Mouse (Mus musculus) adrenal gland, postnatal 10 days (tissue): ENCODE results near the gene Gm10306. TPM values are rescaled to one million over a fixed set of nuclear protein-coding genes. Genes with fewer than 3 reads are reported as not detected.

Experiments
- DNase-seq: peaks from one replicate; pipeline ENCODE4 v3.0.0; 2021; ENCODE audit warnings: mixed read lengths
- long read RNA-seq, 2 experiments: library from polyadenylated mRNA; stranded (forward); transcript quantifications; one replicate each; pipeline ENCODE4 v2.0.0; 2021
- total RNA-seq, 2 experiments: library from RNA; stranded (reverse); gene quantifications; 2 replicates each; pipeline ENCODE4 v1.2.3; 2021

Gene Gm10306
- not detected for total RNA-seq
- long read RNA-seq, experiment 1 = 0 reads
- long read RNA-seq, experiment 2 = 0 reads

DNA sequence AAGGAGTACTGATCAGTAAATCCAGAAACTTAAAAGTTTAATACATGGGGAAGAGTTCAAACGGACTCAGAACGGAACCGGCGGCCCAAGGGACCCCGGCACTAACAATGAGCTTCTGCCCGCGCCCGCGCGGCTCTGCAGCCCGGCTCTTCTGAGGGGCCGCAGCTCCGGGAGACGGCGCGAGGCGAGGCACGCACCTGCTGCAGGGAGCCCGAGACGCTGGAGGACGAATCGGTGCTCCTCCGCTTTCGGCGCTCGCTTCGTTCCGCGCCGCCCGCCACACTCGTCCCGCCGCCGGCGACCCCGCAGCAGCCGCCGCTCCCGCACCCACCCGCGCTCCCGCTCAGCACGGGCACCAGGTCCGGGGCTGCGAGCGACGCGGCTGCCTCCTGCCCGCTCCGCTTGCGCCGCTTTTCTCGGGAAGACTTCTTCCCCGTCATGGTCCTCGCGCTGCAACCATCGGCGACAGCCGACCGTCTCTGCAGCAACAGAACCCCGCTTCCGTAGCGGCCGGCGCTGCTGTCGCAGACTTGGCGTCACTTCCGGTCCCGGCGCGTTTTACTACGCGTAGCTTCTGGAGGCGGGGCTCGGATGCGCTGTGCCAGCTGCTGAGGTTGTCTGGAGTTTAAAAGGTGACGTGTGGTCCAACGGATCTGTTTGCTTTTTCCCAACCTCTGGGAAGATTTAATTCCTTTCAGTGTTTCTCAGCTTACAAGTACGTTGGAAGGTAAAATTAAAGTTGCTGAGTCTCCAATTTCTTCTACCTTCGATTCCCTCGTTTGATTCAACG lies at the start of gene Gm10306, which contains the start of gene Caap1:
Gm10306 (plus strand) TSS at position 282 of the 790 bp plus-strand sequence.
Caap1 (minus strand) TSS at position 532 of the 790 bp plus-strand sequence.
- peak; percentile 98 for DNase-seq

DNA sequence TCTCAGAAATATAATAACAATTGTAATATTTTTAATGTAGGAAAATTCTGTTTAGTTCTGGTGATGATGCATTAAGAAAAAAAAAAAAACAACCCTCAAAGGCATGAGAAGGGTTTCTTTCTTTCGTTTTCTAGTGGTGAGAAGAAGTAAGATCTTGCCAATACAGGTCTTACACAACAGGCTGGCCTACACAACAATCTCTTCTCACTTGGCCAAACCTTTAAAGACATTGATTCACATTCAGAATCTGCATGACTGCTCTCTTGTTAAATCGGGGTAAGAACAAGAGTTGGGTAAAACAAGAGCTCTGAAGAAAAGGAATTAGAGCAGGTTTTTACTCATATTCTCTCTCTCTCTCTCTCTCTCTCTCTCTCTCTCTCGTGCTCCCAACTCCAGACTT lies 41.0 kb upstream of the Gm10306 start:
- DNase-seq = no peak

DNA sequence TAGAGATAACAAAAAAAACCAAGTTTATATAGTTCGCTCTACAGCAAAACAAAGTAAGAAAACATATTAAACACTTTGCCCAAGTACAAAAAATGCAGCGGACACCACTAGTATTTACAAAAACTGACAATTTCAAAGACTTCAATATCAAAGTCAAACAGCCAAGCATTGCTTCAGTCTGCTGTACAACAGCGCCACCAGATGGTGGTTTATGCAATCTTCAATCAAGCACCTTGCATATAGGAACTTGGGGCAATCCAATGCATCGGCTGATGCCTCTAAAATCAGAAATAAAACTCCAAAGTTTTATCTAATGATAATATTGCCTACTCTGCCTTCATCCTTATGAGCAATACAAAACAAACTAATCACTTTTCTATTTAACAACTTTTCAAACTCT lies 38.7 kb upstream of the Gm10306 start:
- DNase-seq = peak; percentile 79

DNA sequence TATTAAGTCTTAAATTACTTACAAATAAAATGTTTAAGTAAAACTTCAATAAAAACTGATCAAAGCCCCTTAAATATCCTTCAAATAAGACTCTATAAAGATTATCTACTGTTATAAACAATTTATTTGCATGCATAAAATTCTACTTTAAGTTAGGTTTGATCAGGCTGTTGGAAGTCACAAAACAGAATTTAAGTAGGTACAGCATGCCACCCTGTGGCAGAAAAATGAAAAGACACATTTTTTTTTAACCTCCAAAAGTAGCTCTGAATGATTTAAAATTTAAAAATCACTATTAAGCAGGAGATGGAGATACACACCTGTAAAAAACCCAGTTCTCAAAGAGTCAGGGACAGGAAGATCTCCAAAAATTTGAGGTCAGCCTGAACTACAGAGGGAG lies 33.0 kb upstream of the Gm10306 start:
- DNase-seq = no peak

DNA sequence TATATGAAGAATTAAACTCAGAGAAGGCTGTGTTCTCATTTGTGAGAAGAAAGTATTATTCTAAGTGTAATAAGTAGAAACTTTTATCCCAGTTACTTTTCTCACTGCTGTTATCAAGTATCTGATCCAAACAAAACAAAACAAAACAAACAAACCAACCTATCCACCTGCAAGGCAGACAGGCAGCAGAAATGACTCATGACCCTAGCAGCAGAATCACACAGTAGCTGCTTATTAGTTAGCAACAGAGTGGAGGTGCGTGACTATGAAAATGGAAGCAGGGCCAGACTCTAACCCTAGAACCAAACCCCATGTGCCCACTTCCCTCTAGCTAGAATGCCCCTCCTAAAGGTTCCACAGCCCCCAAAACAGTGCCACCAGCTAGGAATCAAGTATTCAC lies 26.9 kb upstream of the Gm10306 start:
- DNase-seq = no peak

DNA sequence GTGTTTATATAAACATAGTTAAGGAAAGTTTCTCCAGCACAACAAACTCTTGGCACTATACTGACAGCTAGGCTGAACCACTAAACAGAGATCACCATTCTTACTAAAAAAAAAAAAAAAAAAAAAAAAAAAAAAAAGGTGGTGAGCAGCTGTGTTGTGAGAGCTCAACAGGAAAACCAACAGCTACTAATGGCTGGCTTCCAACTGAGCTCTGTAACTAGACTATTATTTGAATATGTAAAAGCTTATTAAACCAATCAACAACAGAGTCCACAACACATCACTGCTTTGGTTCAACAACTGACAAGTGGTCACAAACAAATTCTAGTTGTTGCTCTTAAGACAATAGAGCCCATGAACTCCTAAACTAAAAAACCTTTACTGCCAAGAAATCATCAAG lies 23.1 kb upstream of the Gm10306 start:
- DNase-seq = no peak

DNA sequence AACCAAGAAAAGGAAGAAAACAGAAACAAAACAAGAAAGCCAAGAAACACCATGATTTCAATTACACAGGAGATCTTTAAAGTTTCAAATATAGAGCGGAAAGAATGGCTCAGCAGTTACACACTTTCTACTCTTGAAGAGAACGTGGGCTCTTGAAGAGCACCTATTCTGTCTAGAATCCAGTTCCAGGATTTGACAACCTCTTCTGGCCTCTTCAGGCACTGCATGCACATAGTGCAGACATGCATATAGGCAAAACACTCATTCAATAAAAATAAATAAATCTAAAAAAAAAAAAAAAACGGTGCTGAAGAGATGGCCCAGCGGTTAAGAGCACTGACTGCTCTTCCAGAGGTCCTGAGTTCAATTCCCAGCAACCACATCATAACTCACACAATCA lies 13.3 kb upstream of the Gm10306 start:
- no peak for DNase-seq

DNA sequence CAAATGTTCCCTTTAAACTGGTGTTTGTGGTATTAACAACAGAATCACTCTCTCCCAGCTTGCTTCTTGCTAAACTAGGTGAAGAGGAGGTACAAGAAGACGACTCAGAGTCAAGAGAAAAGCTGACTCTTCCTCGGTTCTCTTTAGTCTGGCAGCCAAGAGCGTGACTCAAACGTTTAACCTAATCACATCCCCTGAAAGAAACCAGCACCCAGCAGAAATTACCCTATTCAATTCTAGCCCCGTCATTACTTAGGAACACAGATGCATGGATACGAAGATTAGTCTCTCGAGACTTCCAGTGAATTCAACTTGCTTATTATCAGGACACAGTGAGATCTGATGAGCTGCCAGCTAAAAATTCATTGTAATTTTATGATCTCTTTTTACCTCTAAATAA lies 12.0 kb upstream of the Gm10306 start:
- no peak for DNase-seq

DNA sequence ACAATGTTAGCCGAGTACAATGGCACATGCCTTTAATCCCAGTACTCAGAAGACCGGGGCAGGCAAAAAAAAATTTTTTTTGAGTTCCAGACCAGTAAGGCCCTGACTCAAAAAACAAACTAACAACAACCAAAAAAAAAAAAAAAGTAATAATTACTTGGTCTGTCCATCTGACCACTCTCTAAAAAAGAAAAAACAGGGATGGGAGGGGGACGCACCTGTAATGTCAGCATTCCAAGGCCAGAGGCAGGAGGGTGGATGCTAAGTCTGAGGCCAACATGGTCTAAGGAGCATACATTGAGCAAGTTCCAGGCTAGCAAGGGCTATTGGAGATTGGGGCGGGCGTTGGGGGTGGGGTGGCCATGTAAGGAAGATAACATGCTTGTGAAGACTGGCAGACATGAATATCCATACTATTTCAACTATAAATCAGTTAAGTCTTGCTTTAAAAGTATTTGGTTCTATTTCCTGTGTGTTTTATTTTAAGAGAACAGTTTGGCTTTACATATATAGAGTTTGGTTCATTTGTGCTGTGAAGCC lies 1.3 kb upstream of the Gm10306 start:
- no peak for DNase-seq

DNA sequence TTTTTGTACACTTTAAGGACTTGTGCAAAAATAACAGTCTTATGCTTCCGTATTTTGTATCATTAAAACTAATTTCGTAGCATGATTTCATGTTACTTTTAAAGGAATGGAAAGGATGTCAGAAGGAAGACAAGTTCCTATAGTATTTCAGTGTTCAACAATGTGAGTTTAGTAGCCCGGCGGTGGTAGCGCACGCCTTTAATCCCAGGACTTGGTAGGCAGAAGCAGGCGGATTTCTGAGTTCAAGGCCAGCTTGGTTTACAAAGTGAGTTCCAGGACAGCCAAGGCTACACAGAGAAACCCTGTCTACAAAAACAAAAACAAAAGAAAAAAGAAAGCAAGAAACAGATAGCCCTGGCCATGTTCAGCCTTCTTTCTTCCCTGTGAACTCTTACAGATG lies 799 bp downstream of the Gm10306 start:
- no peak for DNase-seq

DNA sequence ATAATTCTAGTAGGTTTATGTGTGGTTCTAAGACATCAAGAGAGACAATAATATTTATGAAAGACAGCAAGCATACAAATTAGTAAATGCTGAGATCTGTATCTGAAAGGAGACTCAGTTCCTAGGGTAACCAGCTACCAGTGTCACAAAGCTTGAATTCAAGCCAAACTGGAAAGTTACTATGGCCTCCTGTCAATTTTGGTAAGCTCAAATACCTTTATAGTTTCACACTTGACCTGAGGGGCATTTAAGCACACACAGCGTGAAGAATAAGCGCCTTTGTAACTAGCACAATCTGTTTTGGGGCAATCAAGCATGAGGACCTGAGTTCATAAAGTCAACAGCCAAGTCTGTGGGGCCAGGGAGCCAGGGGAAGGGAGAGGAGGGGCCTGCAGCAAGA lies 2.9 kb downstream of the Gm10306 start:
- no peak for DNase-seq

DNA sequence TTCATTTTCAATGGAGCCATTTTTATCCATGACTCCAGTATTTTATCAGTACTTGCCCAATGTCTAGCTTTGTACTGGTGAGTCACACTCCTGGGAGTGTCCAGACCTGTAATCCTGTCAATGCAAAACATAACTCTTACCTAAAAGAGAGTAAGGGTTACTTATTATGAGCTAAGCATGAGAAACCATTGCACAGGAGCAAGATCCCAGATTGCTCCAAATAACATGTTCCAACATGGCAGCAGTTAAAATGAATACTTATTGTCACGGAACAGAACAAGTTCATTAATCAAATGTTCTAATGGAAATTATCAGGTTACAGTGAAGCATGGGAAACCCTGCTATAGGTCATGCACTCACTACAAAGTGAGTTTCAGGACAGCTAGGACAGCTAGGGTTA lies 4.0 kb downstream of the Gm10306 start:
- no peak for DNase-seq

DNA sequence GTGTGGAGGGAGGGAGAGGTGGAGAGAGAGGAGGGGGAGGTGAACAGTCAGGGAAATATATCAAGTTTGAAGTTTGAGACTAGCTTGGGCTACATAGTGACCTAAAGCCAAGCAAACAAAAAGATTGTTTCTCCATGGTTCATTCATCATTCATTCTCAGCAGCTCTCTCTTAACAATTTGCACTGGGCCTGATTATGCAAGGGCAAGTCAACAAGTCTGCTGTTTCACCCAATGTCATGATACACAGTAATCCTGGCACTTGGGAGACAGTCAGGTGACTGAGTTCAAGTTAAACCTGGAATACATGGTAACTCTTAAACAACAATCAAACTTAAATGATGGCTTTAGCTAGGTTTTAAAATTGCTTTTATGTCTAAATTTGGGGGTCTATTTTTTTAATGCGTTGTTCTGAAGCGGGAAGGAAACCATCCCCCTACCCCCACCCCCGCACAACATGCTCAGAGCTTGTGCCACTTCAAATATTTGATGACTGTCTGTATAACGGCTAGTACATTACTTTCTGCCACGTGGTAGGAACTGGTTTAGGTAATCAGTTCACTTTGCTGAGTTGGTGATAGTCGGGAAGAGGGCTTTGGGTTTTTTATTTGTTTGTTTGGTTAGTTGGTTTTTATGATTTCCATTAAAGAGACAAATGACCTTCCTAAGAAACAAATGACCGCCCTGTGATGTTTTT lies 5.8 kb downstream of the Gm10306 start:
- no peak for DNase-seq

DNA sequence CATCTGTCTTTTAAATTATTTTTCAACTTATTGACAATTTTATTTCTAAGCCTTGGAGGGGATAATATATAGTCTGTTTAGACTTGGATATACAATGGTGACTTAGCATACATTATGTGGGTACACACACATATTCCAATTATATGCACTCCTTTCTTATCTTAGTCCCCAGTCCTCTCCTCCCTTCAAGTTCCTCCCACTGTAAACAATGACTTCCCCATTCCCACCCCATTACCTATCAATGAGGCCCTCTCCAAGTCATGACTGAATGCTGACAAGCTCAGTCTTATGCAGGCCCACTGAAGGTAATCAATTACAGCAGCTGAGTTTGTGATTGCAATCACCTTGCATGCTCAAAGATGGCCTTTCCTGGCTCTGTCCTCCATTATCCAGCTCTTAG lies 8.0 kb downstream of the Gm10306 start:
- no peak for DNase-seq

DNA sequence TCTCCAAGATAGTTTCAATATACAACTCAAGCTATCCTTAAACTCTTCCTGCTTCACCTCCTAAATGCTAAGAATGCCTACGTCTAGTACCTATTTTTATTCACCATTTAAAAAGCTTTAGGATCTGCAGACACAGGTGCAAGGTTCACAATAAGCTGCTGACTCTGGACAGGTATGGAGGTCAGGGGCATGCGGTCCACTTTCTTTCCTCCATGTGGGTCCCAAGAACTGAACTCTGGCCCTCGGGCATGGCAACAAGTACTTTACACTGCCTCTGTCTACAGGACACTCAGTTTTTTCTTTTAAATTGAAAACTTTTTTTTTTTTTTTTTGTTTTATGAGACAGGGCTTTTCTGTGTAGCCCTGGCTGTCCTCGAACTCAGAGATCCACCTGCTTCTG lies 16.3 kb downstream of the Gm10306 start:
- no peak for DNase-seq

DNA sequence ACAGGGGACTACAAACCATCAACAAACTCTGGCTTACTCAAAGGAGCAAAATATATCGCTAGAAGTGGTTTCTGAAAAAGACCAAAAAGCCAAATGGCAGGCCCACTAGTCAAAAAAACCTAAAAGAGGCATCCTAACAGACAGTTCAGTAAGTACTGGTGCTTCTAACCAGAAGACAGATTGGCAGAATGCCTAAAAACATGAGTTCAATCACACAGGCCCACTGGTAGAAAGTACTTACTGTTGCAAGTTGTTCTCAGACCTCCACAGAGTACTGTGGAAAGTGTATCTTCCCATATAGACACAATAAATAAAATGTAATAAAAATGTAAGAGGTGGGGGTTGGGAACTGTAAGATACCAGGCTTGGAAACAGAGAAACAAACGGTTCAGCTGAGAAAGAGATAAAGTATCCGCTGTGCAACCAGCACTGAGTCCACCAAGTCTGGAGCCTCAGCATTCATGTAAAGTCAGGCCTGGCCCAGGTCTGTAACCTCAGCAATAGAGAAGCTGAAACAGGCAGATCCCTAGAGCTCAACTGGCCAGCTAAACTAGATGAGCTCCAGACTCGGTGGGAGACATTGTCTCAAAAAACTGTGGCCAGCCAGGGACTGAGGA lies 35.5 kb downstream of the Gm10306 start:
- no peak for DNase-seq

DNA sequence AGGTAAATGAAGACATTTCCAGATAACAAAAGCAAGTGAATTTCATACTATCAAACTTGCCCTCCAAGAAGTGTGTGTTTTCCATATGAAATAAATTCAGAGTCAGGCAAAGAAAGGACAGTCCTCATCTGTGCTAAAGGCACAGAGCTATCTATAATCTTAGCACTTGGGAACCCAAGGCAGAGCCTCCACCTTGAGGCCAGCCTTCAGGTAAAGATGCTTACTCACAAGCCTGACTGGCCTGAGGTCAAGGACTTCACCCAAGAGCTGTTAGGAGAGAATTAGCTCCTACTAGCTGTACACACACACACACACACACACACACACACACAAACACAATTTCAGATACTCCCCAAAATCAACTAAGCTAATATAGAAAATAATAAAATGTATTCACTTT lies 36.4 kb downstream of the Gm10306 start:
- DNase-seq = no peak

DNA sequence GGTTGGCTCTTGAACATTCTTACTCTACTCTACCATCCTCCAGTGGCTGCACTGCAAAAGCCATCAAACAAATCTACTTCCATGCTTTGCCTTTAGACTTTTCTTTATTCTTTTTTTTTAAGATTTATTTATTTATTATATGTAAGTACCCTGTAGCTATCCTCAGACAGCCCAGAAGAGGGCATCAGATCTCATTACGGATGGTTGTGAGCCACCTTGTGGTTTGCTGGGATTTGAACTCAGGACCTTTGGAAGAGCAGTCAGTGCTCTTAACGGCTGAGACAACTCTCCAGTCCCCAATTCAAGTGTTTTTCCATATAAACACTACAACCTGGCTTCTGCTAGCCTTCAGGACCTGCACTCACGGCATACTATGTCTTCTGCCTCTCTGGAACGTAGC lies 45.0 kb downstream of the Gm10306 start:
- no peak for DNase-seq

DNA sequence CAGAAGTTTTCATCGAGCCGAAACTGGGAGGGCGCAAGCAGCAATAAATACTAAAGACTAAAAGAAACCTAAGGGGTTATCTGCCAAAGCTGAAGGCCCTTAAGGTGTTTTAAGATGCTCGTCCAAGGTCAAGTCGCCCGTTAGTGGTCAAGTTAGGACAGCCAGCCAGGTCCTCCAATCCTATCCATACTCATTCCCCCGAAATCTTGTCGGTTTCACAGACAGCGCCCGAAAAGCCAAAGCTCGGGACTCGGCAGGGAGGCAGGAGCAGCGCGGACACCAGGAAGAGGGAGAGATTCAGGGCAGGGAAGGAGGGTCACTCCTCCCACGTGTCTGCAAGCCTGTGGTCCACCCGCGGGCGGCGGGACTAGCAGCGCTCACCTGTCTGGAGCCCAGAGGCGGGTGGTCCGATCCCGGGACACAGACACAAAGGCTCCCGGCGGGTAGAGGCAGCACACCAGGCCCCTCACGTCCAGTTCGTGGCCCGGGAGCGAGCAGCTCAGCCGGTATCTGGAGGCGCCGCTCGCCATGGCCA lies 46.2 kb downstream of the Gm10306 start:
- DNase-seq = peak; percentile 65

DNA sequence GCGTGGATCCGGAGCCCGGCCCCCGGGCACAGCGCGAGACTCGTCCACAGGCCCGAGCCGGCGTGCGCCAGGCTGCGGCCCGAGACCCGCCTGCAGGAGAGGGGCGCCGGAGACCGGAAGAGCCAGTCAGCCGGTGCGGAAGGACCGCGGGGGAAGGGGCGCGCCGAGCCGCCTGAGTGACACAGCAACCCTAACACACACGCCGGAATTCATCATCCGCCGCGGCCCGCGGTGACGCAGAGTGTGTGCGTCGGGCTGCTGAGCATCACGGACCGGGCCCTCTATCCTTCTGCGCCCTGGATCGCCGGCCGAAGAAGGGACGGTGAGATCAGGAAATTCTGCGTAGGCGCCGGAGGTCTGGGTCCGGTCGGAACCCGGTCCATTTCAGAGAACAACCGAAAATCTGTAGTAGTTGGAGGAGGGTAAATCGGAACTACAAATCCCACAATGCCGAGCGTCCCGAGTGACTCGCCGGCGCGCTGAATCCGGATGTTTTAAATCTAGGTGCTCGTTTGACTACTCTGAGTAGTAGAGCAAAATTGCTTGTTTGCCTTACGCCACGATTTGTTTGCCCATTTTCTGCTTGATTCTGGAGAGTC lies 46.8 kb downstream of the Gm10306 start, which contains the start of gene Plaa:
Plaa (minus strand) TSS at position 214 of the 599 bp plus-strand sequence.
- DNase-seq = peak; percentile 93

DNA sequence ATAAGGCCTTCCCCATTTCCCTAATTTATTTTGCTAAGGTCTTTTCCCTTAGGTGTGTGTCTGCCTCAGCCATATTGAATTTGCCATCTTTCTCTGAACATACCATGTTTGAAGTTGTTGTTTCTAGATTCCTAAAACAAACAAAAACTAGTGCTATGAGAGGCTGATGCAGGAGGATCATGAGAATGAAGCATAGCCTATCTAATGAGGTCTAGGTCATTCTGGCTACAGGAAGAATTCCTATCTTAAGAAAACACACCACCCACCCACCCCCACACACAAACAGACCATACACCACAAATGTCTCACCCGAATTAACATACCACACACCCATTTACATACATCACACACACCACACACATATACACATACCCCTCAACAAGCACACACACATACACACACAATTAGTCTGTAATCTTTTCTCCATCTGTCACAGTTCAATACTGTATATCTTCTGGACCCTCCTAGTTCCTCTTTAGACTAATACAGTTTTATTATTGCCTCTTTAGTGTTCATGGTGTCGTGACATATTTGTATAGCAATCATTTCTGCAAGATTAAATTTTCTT lies 48.2 kb downstream of the Gm10306 start:
- no peak for DNase-seq

DNA sequence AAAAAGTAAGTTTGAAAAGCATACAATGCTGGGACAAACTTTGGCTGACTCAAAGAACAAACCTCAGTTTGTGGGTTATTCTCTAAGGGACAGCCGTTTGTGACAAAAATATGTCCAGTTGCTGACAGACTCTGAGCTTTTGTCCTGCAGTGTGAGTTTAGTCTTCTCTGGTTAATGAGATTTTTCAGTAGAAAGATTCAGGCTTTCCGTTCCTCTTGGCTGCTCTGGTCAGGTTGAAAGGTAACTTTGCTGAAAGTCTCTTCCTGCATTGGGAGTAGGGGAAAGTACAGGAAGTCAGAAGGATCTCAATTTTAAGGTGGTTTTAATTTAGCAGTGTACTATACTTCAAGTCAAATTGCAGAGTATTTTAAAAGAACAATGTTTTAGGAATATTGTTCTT lies 49.2 kb downstream of the Gm10306 start:
- no peak for DNase-seq
